Mouse (Mus musculus): ENCODE measurements at regions not wholly inside any gene's neighbourhood (a gene's known extent, or its start where the extent isn't known, plus 50 kb on each side); places are given as distances from the start of the nearest gene placed in this dataset.

DNA sequence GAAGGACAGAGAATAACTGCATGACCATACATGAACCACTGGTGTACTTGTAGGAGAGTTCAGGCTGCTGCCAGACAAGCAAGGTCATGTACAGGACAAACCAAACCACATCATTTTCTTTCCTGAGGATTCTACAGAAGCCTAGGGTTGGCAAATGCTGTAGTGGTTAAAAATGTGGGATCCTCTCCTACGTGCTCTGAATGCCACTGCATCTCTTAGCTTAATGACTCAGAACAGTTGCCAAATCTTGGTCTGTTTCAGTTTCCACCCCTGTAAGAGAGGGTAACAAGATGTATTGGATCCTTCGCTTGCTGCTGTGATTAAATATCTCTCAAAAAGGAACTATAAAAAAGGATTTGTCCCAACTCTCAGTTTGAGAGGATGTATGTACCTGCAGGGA, 938.1 kb downstream of the 4930444P10Rik start:
- no peak overlapping the region for H3K4me3 ChIP-seq
- WGBS: 82% methylated on average over 2 of the region's 2 CpGs
- no peak overlapping the region for H3K27ac ChIP-seq (replicated peaks)
- no peak for ATAC-seq (ENCODE audit: low FRiP score, low read depth)
- no peaks in the 10 kb centered on the region for H3K9me3 ChIP-seq
- H3K36me3 ChIP-seq: no peaks in the 10 kb centered on the region
- no peak overlapping the region for H3K4me2 ChIP-seq
- H3K9ac ChIP-seq: no peak overlapping the region
- H3K4me1 ChIP-seq (replicated peaks): no peaks in the 10 kb centered on the region
- no peaks in the 10 kb centered on the region for H3K27me3 ChIP-seq

DNA sequence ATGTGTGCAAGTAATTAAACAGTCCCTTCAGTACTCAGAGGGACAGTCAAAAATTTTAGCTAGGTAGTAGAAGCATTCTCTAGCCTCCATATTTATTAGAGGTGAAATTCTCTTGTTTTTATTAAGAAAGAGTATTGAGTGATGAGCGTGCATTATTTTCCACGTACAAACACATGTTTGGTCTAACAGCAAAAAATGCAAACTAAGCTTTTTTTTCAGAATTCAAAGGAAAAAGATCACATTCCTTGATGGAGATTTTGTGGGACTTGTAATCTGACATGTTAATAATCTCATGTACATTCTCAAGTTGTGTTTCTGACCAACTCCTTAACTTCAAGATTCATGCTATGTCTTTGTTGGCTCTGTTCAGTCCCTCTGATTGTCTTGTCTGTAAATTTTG, 939.2 kb downstream of the 4930444P10Rik start:
- Histone ChIP-seq H3K4me3 (no peak overlapping the region), H3K27me3 (no peaks in the 10 kb centered on the region), H3K4me2 (no peak overlapping the region), H3K9me3 (no peaks in the 10 kb centered on the region), H3K27ac (replicated peaks) (no peak overlapping the region), H3K36me3 (no peaks in the 10 kb centered on the region), H3K4me1 (replicated peaks) (no peaks in the 10 kb centered on the region), H3K9ac (no peak overlapping the region)
- 95% methylated on average over 2 of the region's 2 CpGs for WGBS
- ATAC-seq (ENCODE audit: low FRiP score, low read depth): no peak

DNA sequence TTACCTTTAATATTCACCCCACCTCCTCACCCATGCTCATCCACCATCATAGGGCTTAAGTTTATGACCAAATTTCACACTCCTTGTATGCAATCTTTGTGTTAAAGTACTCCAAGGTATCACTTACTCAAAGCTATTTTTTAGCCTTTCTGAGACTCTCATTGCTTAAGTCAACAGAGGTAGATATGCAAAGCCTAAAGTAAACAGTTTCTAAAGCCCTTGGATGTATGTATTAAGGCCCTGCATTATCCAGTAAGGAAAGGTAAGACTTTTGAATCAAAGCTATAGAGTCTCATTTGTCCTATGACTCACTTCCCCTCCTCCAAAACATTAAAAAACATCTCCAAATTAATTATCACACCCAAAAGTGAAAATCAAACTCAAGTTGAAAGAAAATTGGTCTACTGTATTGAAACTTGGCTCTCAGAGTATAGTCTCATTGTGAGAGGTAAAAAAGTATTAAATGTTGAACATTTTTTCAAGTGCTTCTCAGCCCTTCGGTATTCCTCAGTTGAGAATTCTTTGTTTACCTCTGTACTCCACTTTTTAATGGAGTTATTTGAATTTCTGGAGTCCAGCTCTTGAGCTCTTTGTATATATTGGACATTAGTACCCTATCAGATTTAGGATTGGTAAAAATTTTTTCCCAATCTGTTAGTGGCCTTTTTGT, 949.1 kb downstream of the 4930444P10Rik start:
- WGBS: 88% methylated on average over 1 of the region's 1 CpGs
- Histone ChIP-seq H3K36me3 (no peaks in the 10 kb centered on the region), H3K4me1 (replicated peaks) (no peaks in the 10 kb centered on the region), H3K9ac (no peak overlapping the region), H3K4me2 (no peak overlapping the region), H3K27ac (replicated peaks) (no peak overlapping the region), H3K4me3 (no peak overlapping the region), H3K9me3 (no peaks in the 10 kb centered on the region), H3K27me3 (no peaks in the 10 kb centered on the region)
- ATAC-seq (ENCODE audit: low FRiP score, low read depth): no peak

DNA sequence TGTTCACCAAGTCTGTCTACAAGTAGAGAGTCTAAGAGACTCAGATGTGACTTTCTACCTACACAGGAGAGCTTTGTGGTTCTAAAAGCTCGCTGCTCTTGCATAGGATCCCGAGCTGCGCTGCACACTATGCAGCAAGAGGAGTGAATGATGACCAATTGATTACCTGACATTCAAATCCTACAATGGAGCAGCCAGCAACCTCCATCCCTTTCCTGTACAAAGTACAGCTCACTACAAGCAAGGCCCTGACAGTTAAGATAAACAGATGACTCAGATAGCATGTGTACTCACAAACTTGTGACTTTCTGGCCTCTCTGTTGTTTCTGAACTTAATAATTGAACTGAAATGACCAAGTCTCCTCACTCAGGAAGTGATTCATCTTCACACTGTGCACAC, 974.7 kb downstream of the 4930444P10Rik start:
- Histone ChIP-seq H3K9ac (no peak overlapping the region), H3K27me3 (no peaks in the 10 kb centered on the region), H3K4me2 (no peak overlapping the region), H3K4me3 (no peak overlapping the region), H3K9me3 (no peaks in the 10 kb centered on the region), H3K36me3 (no peaks in the 10 kb centered on the region), H3K27ac (replicated peaks) (no peak overlapping the region), H3K4me1 (replicated peaks) (no peaks in the 10 kb centered on the region)
- no peak for ATAC-seq (ENCODE audit: low FRiP score, low read depth)
- WGBS: 70% methylated on average over 3 of the region's 3 CpGs

DNA sequence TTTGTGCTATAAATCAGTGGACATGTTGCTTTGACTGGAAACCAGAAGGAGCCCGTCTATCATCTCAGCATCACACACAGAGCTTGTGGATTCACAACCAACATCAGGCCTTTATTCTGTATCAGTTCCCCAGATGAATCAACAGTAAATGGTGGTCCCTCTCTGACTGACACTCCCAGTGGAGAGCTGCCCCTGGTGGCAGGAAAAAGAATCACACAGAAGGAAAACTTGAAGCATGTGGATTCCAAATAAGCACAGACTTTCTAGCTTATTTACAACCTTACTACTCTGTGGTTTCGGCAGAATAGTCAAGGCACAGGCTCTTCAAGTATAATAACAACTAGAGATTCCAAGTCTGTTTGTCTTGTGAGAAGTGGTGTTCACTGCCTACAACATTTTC, 981.7 kb downstream of the 4930444P10Rik start:
- H3K27me3 ChIP-seq: no peaks in the 10 kb centered on the region
- H3K4me2 ChIP-seq: no peak overlapping the region
- no peak for ATAC-seq (ENCODE audit: low FRiP score, low read depth)
- H3K9me3 ChIP-seq: no peaks in the 10 kb centered on the region
- 92% methylated on average over 2 of the region's 2 CpGs for WGBS
- H3K4me3 ChIP-seq: no peak overlapping the region
- no peak overlapping the region for H3K27ac ChIP-seq (replicated peaks)
- H3K36me3 ChIP-seq: no peaks in the 10 kb centered on the region
- H3K4me1 ChIP-seq (replicated peaks): no peaks in the 10 kb centered on the region
- H3K9ac ChIP-seq: no peak overlapping the region

DNA sequence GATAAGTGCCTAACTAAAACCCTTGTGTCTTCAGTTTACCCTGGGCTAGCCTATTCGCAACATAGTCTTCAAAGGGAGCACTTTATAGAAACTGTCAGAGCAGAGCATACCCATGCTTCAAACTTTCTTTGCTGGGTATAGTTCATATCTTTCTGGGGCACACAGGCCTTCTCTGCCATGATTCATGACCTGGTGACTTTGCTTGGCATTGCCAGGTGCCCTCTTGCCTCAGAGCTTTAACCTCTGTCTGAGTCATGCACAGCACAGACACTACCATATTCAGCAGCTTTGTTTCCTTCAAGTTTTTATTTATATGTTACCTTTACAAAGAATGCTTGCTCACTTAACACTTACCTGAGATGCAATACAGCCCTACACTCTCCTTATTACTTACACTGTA, 1022.8 kb downstream of the 4930444P10Rik start:
- WGBS: 95% methylated on average over 1 of the region's 1 CpGs
- no peak for ATAC-seq (ENCODE audit: low FRiP score, low read depth)
- H3K36me3 ChIP-seq: no peaks in the 10 kb centered on the region
- no peak overlapping the region for H3K9ac ChIP-seq
- H3K4me1 ChIP-seq (replicated peaks): no peaks in the 10 kb centered on the region
- H3K9me3 ChIP-seq: no peaks in the 10 kb centered on the region
- H3K4me2 ChIP-seq: no peak overlapping the region
- no peak overlapping the region for H3K4me3 ChIP-seq
- no peak overlapping the region for H3K27ac ChIP-seq (replicated peaks)
- H3K27me3 ChIP-seq: no peaks in the 10 kb centered on the region

DNA sequence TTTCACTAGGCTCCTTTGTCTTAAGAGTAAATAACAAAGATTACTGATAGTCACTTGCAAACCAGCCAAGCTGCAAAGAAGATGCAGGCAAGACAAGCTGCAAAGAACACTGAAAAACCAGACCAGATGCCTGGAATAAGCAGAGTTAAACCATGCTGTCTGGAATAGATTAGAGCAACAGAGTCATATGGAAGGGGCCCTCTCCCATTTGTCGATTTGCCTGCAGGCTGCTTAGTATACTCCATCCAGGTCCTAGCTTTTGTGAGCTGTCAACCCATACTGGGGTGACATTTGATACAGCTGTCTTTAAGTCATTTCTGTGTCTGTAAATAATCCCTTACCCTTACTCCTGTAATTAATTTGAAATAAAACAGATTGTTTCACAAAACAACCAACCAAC, 1059.1 kb downstream of the 4930444P10Rik start:
- H3K27ac ChIP-seq (replicated peaks): no peak overlapping the region
- 70% methylated on average over 1 of the region's 1 CpGs for WGBS
- no peaks in the 10 kb centered on the region for H3K27me3 ChIP-seq
- H3K36me3 ChIP-seq: no peaks in the 10 kb centered on the region
- H3K4me1 ChIP-seq (replicated peaks): no peaks in the 10 kb centered on the region
- no peak overlapping the region for H3K4me2 ChIP-seq
- ATAC-seq (ENCODE audit: low FRiP score, low read depth): no peak
- no peak overlapping the region for H3K9ac ChIP-seq
- no peak overlapping the region for H3K4me3 ChIP-seq
- no peaks in the 10 kb centered on the region for H3K9me3 ChIP-seq

DNA sequence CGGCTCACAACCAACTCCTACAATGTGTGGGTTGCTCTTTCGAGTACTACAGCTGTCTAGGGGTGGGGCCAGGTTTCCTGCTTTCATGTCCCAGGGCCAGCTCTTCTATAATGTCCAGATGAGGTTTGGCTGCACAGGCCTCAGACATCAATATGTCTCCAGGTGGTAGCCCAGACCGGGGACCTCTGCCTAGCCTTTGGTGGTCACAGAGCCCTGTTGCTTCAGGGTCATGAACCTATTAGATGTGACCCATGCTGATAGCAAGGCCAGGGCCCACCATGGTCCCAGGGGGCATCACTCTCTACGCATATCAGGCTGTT, 1074.7 kb downstream of the 4930444P10Rik start:
- Histone ChIP-seq H3K4me3 (no peak overlapping the region), H3K9ac (no peak overlapping the region), H3K9me3 (no peaks in the 10 kb centered on the region), H3K4me2 (no peak overlapping the region), H3K4me1 (replicated peaks) (no peaks in the 10 kb centered on the region), H3K27me3 (no peaks in the 10 kb centered on the region), H3K27ac (replicated peaks) (no peak overlapping the region), H3K36me3 (no peaks in the 10 kb centered on the region)
- no peak for ATAC-seq (ENCODE audit: low FRiP score, low read depth)
- WGBS: 91% methylated on average over 4 of the region's 4 CpGs

DNA sequence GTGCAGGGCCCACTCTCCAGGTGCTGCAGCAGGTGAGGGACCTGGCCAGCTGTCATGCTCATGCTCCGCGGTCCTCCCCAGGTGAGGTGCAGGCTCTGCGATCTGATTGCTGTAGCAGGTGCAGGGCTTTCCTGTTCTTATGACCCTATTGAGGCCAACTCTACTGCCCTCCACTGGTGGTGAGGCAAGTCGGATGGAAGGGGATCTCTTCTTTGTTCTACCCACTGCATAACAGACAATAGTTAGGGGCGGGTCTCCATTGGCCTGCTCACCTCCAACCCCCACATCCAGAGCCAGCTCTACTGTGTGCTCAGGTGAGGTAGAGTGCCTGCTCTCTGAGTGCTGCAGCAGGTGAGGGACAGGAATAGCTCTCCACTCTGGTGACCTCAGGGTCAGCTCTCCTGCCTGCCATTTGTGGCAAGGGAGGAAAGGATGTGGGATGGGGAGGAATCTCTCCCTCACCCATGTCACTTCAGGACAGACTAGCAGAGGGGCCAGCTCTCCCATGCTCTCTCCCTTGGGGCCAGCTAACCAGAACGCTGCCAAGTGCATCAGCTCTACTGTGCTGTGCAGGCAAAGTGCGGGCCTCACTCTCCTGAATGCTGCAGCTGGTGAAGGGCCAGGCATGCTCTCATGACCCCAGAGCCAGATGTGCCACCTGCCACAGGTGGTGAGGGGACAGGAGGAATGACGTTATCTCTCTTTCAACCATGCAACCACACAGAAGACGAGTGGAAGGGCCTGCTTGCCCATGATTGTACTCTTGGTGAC, 1075.3 kb downstream of the 4930444P10Rik start:
- Histone ChIP-seq H3K9ac (no peak overlapping the region), H3K4me3 (no peak overlapping the region), H3K27ac (replicated peaks) (no peak overlapping the region), H3K9me3 (no peaks in the 10 kb centered on the region), H3K36me3 (no peaks in the 10 kb centered on the region), H3K27me3 (no peaks in the 10 kb centered on the region), H3K4me1 (replicated peaks) (no peaks in the 10 kb centered on the region), H3K4me2 (no peak overlapping the region)
- 73% methylated on average over 9 of the region's 9 CpGs for WGBS
- ATAC-seq (ENCODE audit: low FRiP score, low read depth): no peak

DNA sequence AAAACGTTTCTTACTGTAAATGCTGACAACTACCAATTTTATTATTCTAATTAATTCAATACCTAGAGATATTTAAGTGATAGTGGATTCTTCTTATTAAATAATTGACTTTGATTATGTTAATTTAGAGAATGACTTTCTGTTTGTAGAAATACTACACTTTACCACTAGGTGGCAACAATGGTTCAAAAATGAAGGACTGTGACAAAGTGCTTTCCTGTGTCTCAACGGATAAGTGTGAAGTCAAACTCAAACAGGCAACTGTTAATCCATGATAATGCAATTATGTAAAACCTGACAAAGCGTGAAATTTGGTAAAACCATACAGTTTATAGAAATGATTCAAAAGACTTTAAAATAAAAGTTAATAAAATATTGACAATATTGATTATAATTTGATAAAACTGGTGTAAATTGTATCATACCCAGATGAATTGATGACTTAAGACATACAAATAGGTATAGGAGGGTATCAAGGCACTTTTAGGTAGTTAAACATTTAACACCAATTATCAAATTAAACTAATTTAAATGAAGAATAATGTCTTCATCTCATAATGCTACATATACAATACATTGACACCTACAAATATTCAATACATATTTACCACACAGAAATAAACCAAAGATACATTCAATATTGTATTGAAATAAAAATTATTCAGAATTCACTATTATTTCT, 1085.3 kb downstream of the 4930444P10Rik start:
- Histone ChIP-seq H3K4me2 (no peak overlapping the region), H3K9ac (no peak overlapping the region), H3K36me3 (no peaks in the 10 kb centered on the region), H3K4me3 (no peak overlapping the region), H3K27me3 (no peaks in the 10 kb centered on the region), H3K4me1 (replicated peaks) (no peaks in the 10 kb centered on the region), H3K27ac (replicated peaks) (no peak overlapping the region), H3K9me3 (no peaks in the 10 kb centered on the region)
- peak; percentile 61; the same call in 1 of the 2 replicates for ATAC-seq (ENCODE audit: low FRiP score, low read depth)
- whole genome bisulfite sequencing: 4% methylated on average over 3 of the region's 3 CpGs

DNA sequence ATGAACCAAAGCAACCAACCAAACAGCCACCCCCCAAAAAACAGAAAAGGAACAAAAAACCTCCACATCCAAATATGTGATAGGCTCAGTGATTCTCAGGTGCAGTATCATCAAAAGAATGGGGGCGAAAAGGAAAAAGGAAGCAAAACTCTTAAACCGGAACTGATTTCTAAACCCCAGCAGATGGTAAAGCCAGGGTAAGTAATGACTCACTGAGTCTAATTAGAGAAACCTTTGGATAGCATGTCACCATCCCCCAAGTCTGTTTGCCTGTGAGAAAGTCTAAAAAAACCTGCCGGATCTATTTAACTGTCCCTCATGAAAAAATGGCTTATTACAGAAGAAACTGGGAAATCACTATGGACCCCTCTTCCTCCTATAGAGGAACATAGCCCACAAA, 1097.8 kb downstream of the 4930444P10Rik start:
- no peaks in the 10 kb centered on the region for H3K27me3 ChIP-seq
- no peak for ATAC-seq (ENCODE audit: low FRiP score, low read depth)
- H3K27ac ChIP-seq (replicated peaks): no peak overlapping the region
- H3K4me3 ChIP-seq: no peak overlapping the region
- no peaks in the 10 kb centered on the region for H3K36me3 ChIP-seq
- 86% methylated on average over 3 of the region's 3 CpGs for WGBS
- H3K9ac ChIP-seq: no peak overlapping the region
- no peaks in the 10 kb centered on the region for H3K4me1 ChIP-seq (replicated peaks)
- H3K9me3 ChIP-seq: no peaks in the 10 kb centered on the region
- H3K4me2 ChIP-seq: no peak overlapping the region

DNA sequence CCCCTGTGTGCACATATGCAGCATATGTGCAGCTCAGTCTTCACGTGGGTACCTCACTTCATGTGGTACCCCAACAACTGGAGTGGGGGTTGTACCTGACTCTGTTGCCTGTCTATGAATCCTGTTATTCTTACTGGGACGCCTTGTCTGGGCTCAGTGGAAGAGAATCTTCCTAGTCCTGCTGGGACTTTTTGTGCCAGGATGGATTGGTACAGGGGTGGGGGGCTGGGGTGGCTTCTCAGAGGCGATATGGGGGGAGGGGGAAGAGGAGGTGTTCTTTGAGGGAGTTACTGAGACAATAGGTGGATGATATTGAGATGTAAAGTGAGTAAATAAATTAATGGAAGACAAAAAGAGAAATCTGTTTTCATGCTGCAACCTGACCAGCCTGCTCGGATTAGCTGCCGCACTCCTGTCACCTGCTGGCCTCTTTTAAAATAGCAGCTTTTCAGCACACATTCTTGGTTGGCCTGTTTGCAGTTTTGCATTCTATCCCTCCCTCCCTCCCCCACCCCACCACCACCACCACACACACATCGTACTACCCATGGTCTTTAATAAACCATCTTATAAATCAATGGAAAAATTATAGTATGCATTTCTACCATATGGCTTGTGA, 1112.9 kb downstream of the 4930444P10Rik start:
- no peaks in the 10 kb centered on the region for H3K9me3 ChIP-seq
- H3K27ac ChIP-seq (replicated peaks): no peak overlapping the region
- no peaks in the 10 kb centered on the region for H3K36me3 ChIP-seq
- H3K27me3 ChIP-seq: no peaks in the 10 kb centered on the region
- 40% methylated on average over 6 of the region's 6 CpGs for WGBS
- H3K9ac ChIP-seq: no peak overlapping the region
- H3K4me2 ChIP-seq: no peak overlapping the region
- H3K4me1 ChIP-seq (replicated peaks): no peaks in the 10 kb centered on the region
- H3K4me3 ChIP-seq: no peak overlapping the region
- ATAC-seq (ENCODE audit: low FRiP score, low read depth): peak; percentile 61; the same call in 1 of the 2 replicates

Data from hindbrain, embryonic 15.5 days (tissue).